Mouse (Mus musculus) kidney, postnatal 0 days (tissue): ENCODE measurements at regions not wholly inside any gene's neighbourhood (a gene's known extent, or its start where the extent isn't known, plus 50 kb on each side); places are given as distances from the start of the nearest gene placed in this dataset.

ENCODE experiments used
- ATAC-seq: fragments of 200-750 bp; cut with Nextera tagmentation; replicated peaks from 2 replicates; pipeline ENCODE4 v1.8.0; 2017; ENCODE audit warnings: low read depth, moderate number of reproducible peaks, moderate TSS enrichment, moderate library complexity; ENCODE audit not compliant: low FRiP score
- DNase-seq: peaks from one replicate; pipeline ENCODE4 v3.0.0-alpha.2; 2016; ENCODE audit warnings: low spot score
- H3K27ac ChIP-seq: fragments of 300-500 bp; sonication (generic); 2 replicates; pipeline ENCODE4 v1.5.1; 2014; ENCODE audit warnings: mild to moderate bottlenecking
- H3K27me3 ChIP-seq: fragments of 300-500 bp; sonication (generic); 2 replicates; pipeline ENCODE4 v1.6.1; 2014; ENCODE audit warnings: low read length, mixed read lengths; ENCODE audit not compliant: insufficient read depth
- H3K36me3 ChIP-seq: fragments of 300-500 bp; sonication (generic); 2 replicates; pipeline ENCODE4 v1.6.1; 2014; ENCODE audit warnings: low read length, mixed read lengths; ENCODE audit not compliant: insufficient read depth
- H3K4me1 ChIP-seq: fragments of 300-500 bp; sonication (generic); replicated peaks from 2 replicates; pipeline ENCODE4 v1.6.1; 2014; ENCODE audit warnings: antibody characterized with exemption, low read length, mixed read lengths; ENCODE audit not compliant: insufficient read depth
- H3K4me2 ChIP-seq: fragments of 300-500 bp; sonication (generic); 2 replicates; pipeline ENCODE4 v1.6.1; 2014; ENCODE audit warnings: mild to moderate bottlenecking, low read length, moderate library complexity, mixed read lengths
- H3K4me3 ChIP-seq: fragments of 300-500 bp; sonication (generic); replicated peaks from 2 replicates; pipeline ENCODE4 v1.5.1; 2014; ENCODE audit warnings: low read depth, low read length
- H3K9ac ChIP-seq: fragments of 300-500 bp; sonication (generic); 2 replicates; pipeline ENCODE4 v1.6.1; 2014; ENCODE audit warnings: low read depth, low read length
- H3K9me3 ChIP-seq: fragments of 300-500 bp; sonication (generic); replicated peaks from 2 replicates; pipeline ENCODE4 v1.6.1; 2016; ENCODE audit warnings: low read length, inconsistent platforms, mixed read lengths
- CTCF ChIP-seq: IDR thresholded peaks from 2 replicates; pipeline ENCODE4 v1.5.1; 2016; ENCODE audit warnings: antibody characterized with exemption, low read depth, mild to moderate bottlenecking, moderate library complexity
- WGBS: fragments of 180-500 bp; shearing (Covaris S2); extraction: QIAGEN DNeasy Blood & Tissue Kit; methylation state at CpG from one replicate; pipeline ENCODE4 v1.1.7; 2014; 5-methylcytosine and 5-hydroxymethylcytosine counted together

DNA sequence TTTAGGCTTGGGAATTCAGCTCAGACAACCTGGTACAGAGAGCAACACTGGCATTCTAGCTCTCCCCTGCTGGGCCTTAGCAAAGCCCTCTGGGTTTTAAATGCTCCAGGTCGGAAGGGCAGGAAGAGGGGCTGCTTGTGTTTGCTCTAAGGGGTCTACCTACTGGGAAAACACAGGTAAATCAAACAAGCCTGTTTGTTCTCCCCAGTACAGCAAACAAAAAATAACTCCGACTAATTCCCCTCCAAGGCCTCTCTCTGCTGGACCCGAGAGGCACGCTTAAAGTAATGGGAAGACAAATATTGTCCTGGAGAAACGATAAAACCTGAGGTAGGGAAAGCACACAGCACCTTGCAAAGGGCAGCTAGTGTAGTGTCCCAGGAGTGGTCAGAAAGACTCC is 118.4 kb downstream of the Rplp1 start:
- Histone ChIP-seq H3K36me3 (no peaks in the 10 kb centered on the region), H3K27me3 (no peaks in the 10 kb centered on the region), H3K27ac (no peak overlapping the region), H3K4me1 (no peaks in the 10 kb centered on the region), H3K4me3 (no peak overlapping the region), H3K9ac (no peak overlapping the region), H3K4me2 (no peak overlapping the region), H3K9me3 (no peaks in the 10 kb centered on the region)
- WGBS: 74% methylated on average over 5 of the region's 5 CpGs
- ATAC-seq (no peak), DNase-seq (no peak)
- no peak for TF ChIP-seq CTCF

DNA sequence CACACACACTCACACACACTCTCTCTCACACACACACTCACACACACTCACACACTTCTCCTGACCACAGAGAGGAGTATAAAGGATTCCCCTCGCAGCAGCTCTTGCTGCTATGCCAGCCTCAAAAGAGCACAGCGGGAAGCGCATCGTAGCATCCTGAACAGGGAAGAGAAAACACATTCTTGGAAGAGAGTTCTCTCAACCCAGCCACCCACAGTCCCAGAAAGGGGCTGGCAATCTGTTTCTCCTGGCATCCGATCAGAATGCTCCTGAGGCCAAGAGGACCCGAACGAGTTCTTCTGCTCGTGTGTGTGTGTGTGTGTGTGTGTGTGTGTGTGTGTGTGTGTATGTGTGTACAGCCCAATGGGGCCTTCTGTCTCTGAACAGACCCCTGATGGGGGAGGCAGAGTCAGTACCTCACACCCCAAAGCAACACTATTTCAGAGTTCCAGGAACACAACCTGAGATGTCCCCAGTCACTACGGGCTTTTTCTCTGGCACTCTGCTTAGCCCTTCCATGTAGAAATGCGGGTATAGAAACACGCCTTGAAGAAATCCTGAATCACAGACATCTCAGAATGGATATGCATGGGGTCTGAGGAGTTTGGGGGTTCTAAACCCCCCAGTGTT is 122.8 kb downstream of the Rplp1 start:
- Histone ChIP-seq H3K9ac (no peak overlapping the region), H3K4me3 (no peak overlapping the region), H3K9me3 (no peaks in the 10 kb centered on the region), H3K27me3 (no peaks in the 10 kb centered on the region), H3K36me3 (no peaks in the 10 kb centered on the region), H3K4me1 (no peaks in the 10 kb centered on the region), H3K27ac (no peak overlapping the region), H3K4me2 (no peak overlapping the region)
- WGBS: 85% methylated on average over 11 of the region's 11 CpGs
- ATAC-seq: no peak
- DNase-seq: no peak
- no peak for TF ChIP-seq CTCF

DNA sequence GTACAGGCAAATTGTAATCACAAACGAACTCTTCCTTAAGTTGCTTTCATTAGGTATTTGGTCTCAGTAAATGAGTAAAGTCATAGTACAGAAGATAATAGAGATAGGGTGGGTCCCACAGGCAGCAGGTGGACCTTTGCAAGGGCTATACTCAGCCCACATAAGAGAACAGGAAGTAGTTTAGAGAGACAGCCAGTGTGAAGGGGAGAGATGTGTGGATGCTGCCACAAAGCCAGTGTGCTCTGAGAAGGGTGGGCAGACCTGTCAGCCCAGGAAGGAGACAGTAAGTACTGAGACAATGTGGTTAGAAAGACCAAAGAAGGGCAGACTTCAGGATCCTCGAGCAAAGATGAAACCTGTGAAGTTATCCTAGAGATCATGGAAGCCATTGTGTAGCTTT is 123.5 kb downstream of the Rplp1 start:
- Histone ChIP-seq H3K27ac (no peak overlapping the region), H3K9me3 (no peaks in the 10 kb centered on the region), H3K36me3 (no peaks in the 10 kb centered on the region), H3K9ac (no peak overlapping the region), H3K4me3 (no peak overlapping the region), H3K27me3 (no peaks in the 10 kb centered on the region), H3K4me1 (no peaks in the 10 kb centered on the region), H3K4me2 (no peak overlapping the region)
- WGBS: 70% methylated on average over 2 of the region's 2 CpGs
- DNase-seq (no peak), ATAC-seq (no peak)
- no peak for TF ChIP-seq CTCF

DNA sequence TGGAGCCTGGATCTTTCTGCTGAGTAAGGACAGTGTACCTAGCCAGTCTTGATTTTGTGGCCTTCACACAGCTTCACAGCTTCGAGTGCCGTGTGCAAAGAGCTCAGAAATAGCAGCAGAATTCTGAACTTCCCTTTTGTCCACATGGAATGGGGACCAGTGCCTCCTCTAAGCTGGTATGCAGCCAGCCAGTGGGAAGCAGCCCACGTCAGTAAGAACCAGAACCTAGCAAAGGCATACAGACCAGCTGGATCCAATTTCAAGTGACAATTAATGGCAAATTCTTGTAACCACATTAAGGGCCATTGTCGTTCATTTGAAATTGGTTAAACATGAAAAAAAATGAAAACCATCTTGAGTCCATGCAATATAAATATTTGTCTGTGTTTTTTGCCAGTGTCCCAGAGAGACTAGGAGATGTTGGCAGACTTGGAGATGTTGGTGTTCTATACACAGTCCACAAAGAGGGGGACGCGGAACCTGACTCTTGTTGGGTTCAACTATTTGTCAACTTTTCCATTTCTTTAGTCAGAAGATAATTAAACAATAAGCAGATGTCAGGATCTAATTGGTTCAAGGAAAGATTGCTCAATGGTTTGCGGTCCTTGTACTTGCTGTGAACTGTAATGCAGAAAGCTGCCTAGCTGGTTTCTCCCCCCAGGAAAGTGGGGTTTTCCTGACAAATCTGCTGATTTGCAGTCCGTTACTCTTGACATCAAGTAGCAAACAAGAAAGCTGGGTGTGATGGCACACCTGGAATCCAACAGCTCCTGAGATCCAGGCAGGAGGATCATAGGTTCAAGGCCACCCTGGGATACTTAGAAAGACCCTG is 125.1 kb downstream of the Rplp1 start:
- Histone ChIP-seq H3K36me3 (no peaks in the 10 kb centered on the region), H3K4me1 (no peaks in the 10 kb centered on the region), H3K9me3 (no peaks in the 10 kb centered on the region), H3K4me2 (no peak overlapping the region), H3K4me3 (no peak overlapping the region), H3K27ac (no peak overlapping the region), H3K27me3 (no peaks in the 10 kb centered on the region), H3K9ac (no peak overlapping the region)
- no peak for TF ChIP-seq CTCF
- ATAC-seq (no peak), DNase-seq (no peak)
- 71% methylated on average over 8 of the region's 8 CpGs for WGBS

DNA sequence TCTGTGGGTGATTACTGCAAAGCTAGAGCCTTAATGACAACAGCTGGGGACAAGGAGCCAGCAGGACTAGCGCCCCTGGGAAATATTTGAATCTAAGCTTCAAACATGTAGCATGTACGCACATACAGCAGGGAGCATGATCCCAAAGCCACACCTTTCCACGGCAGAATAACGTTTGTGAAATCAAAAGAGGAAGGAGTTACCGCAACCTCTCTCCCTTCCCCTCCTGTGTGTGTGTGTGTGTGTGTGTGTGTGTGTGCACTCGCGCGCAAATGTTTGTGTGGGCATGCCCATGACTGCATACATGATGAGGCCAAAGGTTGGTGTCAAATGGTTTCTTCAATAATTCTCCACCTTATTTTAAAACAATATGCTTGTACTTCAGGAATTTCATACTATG is 132.9 kb downstream of the Rplp1 start:
- H3K4me2 ChIP-seq: no peak overlapping the region
- no peak for ATAC-seq
- no peak for TF ChIP-seq CTCF
- no peak overlapping the region for H3K4me3 ChIP-seq
- H3K9ac ChIP-seq: no peak overlapping the region
- 85% methylated on average over 8 of the region's 8 CpGs for WGBS
- H3K36me3 ChIP-seq: no peaks in the 10 kb centered on the region
- DNase-seq: no peak
- no peak overlapping the region for H3K27ac ChIP-seq
- no peaks in the 10 kb centered on the region for H3K4me1 ChIP-seq
- no peaks in the 10 kb centered on the region for H3K9me3 ChIP-seq
- H3K27me3 ChIP-seq: no peaks in the 10 kb centered on the region

DNA sequence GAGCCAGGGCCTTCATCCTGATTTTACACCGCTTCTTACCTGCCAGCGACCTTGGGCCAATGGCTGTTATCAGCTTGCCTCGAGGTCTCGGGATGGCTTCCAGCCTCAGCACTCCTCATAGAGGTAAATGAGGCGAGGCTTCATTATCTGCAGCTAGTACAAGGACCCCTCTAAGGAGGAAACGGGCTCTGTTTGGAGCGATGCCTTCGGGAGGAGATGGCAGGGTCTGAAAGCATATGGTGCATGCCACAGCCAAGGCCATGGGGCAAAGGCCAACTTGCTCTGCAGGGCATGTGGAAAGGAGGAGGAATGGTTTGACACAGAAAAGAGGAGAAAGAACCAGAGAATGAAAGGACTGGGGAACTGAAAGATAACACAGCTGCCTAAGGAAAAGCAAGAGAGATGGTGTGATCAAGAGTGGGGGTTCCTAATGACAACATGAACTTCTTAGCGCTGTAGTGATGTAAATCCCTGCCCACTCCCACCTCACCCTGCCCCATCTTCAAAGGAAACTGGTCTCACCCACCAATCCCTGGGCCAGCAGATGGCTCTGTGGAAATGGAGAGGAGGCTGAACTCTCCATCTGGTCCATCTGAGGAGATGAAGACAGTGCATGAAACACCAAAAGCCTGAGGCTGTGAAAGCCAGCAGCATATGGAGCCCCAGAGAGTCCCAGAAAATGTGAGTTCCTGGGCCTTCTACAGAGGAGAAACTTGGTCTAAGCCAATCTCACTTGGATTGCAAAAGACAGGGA is 134.0 kb downstream of the Rplp1 start:
- no peaks in the 10 kb centered on the region for H3K36me3 ChIP-seq
- no peak overlapping the region for H3K4me3 ChIP-seq
- H3K9me3 ChIP-seq: no peaks in the 10 kb centered on the region
- H3K4me2 ChIP-seq: no peak overlapping the region
- DNase-seq (no peak), ATAC-seq (no peak)
- H3K27ac ChIP-seq: no peak overlapping the region
- 75% methylated on average over 9 of the region's 9 CpGs for WGBS
- H3K9ac ChIP-seq: no peak overlapping the region
- H3K27me3 ChIP-seq: no peaks in the 10 kb centered on the region
- H3K4me1 ChIP-seq: no peaks in the 10 kb centered on the region
- TF ChIP-seq CTCF: no peak
